Comparison of ENCODE assay signal across 18 mouse cellular contexts in the genomic region with DNA sequence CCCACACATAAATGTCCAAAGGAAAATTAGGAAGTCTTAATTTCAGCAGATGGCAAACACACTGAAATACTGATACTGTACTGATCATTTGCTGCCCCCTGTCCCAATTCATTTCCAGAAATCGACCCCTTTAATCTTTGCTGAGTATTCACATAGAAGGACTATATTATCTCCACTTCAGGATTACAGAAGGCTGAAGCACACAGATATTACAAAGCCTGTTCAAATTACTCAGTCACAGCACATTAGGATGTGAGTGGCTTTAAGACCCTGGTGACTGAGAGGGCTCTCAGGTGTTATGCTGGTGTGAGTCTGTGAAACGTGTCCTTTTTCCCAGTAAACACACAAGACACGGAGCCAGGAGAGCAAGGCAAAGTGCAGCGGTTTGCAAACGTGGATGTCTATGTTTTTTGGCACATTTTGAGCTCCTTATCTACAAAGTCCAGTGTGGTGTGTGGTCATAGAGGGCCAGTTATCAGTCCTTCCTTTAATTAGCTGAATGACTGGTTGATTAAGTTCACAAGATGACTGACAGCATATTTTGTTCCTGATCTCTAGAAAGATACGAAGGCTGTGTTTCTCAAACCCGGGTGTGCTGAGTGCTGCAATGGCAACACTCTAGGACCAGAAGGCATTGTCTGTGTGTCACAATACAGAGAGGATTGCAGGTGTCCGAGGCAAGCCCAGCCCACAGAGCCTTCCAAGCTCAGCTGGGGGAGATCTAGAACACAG.
DNase-seq lines count a peak whose midpoint lies in the region; ATAC-seq and TF ChIP-seq lines count a peak whose summit lies in the region.
"Had no signal": no experiment of that assay in that cellular context is flagged by ENCODE, and none has a peak within 500 bp of the region (broad histone marks: within the 10 kb centered on the region; RNA-seq: fewer than 3 reads in every experiment).

No protein-coding gene starts in this region.

- TF ChIP-seq CTCF in bone marrow, adult 2 months (IDR thresholded peaks at IDR 0.05; ENCODE audit: control insufficient read depth, insufficient read depth, low read length): no peak

- no peaks in the 10 kb centered on the region for H3K27me3 ChIP-seq in heart, embryonic 11.5 days (ENCODE audit: control insufficient read depth, insufficient read depth, low read length)
- H3K27me3 ChIP-seq in liver, embryonic 16.5 days (ENCODE audit: control insufficient read depth, insufficient read depth, low read depth, low read length): no peaks in the 10 kb centered on the region
- H3K27me3 ChIP-seq: forebrain, embryonic 12.5 days; heart, embryonic 15.5 days; limb, embryonic 12.5 days had no signal

- H3K36me3 ChIP-seq in heart, embryonic 11.5 days (ENCODE audit: control insufficient read depth, insufficient read depth, low read length): no peaks in the 10 kb centered on the region
- no peaks in the 10 kb centered on the region for H3K36me3 ChIP-seq in liver, embryonic 16.5 days (ENCODE audit: control insufficient read depth, insufficient read depth)
- H3K36me3 ChIP-seq: forebrain, embryonic 12.5 days; heart, embryonic 15.5 days; limb, embryonic 12.5 days had no signal

- 47% methylated on average over 8 of the region's 8 CpGs for WGBS in heart, embryonic 11.5 days (ENCODE audit: insufficient replicate concordance)
- WGBS in bone marrow, adult 2 months: 18% methylated on average over 8 of the region's 8 CpGs
- WGBS in liver, embryonic 16.5 days (ENCODE audit: insufficient replicate concordance): 14% methylated on average over 8 of the region's 8 CpGs

- no peak overlapping the region for H3K27ac ChIP-seq in heart, embryonic 11.5 days (ENCODE audit: low read depth, low read length)
- H3K27ac ChIP-seq in bone marrow, adult 2 months (ENCODE audit: control insufficient read depth, insufficient read depth, low read depth, low read length, poor library complexity): peak overlapping the region; percentile 24; the same call in 1 of the 2 replicates
- peak overlapping the region; percentile 57 for H3K27ac ChIP-seq in liver, embryonic 16.5 days (ENCODE audit: low read length)
- H3K27ac ChIP-seq: forebrain, embryonic 12.5 days; heart, embryonic 15.5 days; limb, embryonic 12.5 days had no signal

- no peaks in the 10 kb centered on the region for H3K9me3 ChIP-seq in heart, embryonic 11.5 days (replicated peaks; ENCODE audit: control insufficient read depth, low read length)
- no peaks in the 10 kb centered on the region for H3K9me3 ChIP-seq in liver, embryonic 16.5 days (replicated peaks; ENCODE audit: control insufficient read depth, low read length)
- H3K9me3 ChIP-seq: forebrain, embryonic 12.5 days; heart, embryonic 15.5 days; limb, embryonic 12.5 days had no signal

- TF ChIP-seq POLR2A in bone marrow, adult 2 months (IDR thresholded peaks at IDR 0.05; ENCODE audit: borderline replicate concordance, control insufficient read depth, low read depth, low read length): no peak

- no peak overlapping the region for H3K9ac ChIP-seq in heart, embryonic 11.5 days (ENCODE audit: low read depth, low read length)
- H3K9ac ChIP-seq in liver, embryonic 16.5 days (ENCODE audit: low read depth, low read length): peak overlapping the region; percentile 18; the same call in 1 of the 2 replicates
- H3K9ac ChIP-seq: forebrain, embryonic 12.5 days; heart, embryonic 15.5 days; limb, embryonic 12.5 days had no signal

- intact Hi-C loops in left cerebral cortex, postnatal 10 days (cut with DNase I): no loop called here

- no peaks in the 10 kb centered on the region for H3K4me1 ChIP-seq in heart, embryonic 11.5 days (ENCODE audit: control insufficient read depth, insufficient read depth, low read length)
- no peaks in the 10 kb centered on the region; the same call in 1 of the 2 replicates for H3K4me1 ChIP-seq in bone marrow, adult 2 months (ENCODE audit: control insufficient read depth, insufficient read depth, low read length)
- H3K4me1 ChIP-seq in liver, embryonic 16.5 days (ENCODE audit: control insufficient read depth, low read depth, low read length): peaks cover 12% of the 10 kb centered on the region
- H3K4me1 ChIP-seq: heart, embryonic 15.5 days; limb, embryonic 12.5 days had no signal

- ATAC-seq in heart, embryonic 11.5 days (replicated peaks; ENCODE audit: insufficient number of reproducible peaks, low FRiP score, low TSS enrichment): no peak
- ATAC-seq in granulocyte monocyte progenitor cell, adult 5-6 weeks (replicated peaks; ENCODE audit: poor library complexity, severe bottlenecking): peak; percentile 72
- peak; percentile 78 for ATAC-seq in liver, embryonic 16.5 days (ENCODE audit: low read depth)
- ATAC-seq: intestine, postnatal 0 days had no signal

- DNase-seq in heart, adult 11 months: peak; percentile 84
- no peak for DNase-seq in cerebellum, postnatal 4 days (ENCODE audit: low spot score in 2 of 2)
- DNase-seq in left cerebral cortex, postnatal 10 days (ENCODE audit: extremely low spot score in 1 of 2, low spot score in 2 of 2): no peak
- no peak for DNase-seq in urinary bladder, postnatal 36 days (ENCODE audit: low spot score in 2 of 2)
- DNase-seq: adrenal gland, adult 2 months; cerebellum, adult 9-11 months; kidney, postnatal 14 days; lung, postnatal 10 days; right cerebral cortex, postnatal 25 days; thymus, postnatal 4 days had no signal

- H3K4me2 ChIP-seq in heart, embryonic 11.5 days: no peak overlapping the region
- H3K4me2 ChIP-seq in liver, embryonic 16.5 days (ENCODE audit: low read depth, low read length): peak overlapping the region; percentile 49
- H3K4me2 ChIP-seq: forebrain, embryonic 12.5 days; heart, embryonic 15.5 days; limb, embryonic 12.5 days had no signal

- no peak overlapping the region for H3K4me3 ChIP-seq in heart, embryonic 11.5 days (ENCODE audit: low read depth, low read length)
- no peak overlapping the region for H3K4me3 ChIP-seq in bone marrow, adult 2 months (replicated peaks; ENCODE audit: control insufficient read depth, low read depth, low read length)
- peak overlapping the region; percentile 21 for H3K4me3 ChIP-seq in liver, embryonic 16.5 days (ENCODE audit: low read depth, low read length)
- H3K4me3 ChIP-seq: forebrain, embryonic 12.5 days; heart, embryonic 15.5 days; limb, embryonic 12.5 days had no signal
